Mouse (Mus musculus) regulatory T cell (primary cell): ENCODE data around the gene Zkscan2.

Experiments
- in situ Hi-C: fragments of 300-600 bp; cut with MboI, MseI; formaldehyde crosslinking; loops from one replicate; pipeline ENCODE4 v1.15.1; 2025; ENCODE audit warnings: high pct_unique_total_duplicates

Zkscan2 gene

GRCm38 (mm10) chr7:123442079-123442478, 58.2 kb downstream of the Zkscan2 start:
- in situ Hi-C loops = no loop called here

GRCm38 (mm10) chr7:123431206-123431605, 69.0 kb downstream of the Zkscan2 start:
- in situ Hi-C loops = no loop called here

- in situ Hi-C loops = no loop called here
These were observed 69.9 kb downstream of the Zkscan2 start for GRCm38 (mm10) chr7:123430411-123430705.

- in situ Hi-C loops = no loop called here
These were observed 70.4 kb downstream of the Zkscan2 start for GRCm38 (mm10) chr7:123429624-123430410.
